Mouse (Mus musculus): ENCODE measurements around the gene 1700061G19Rik.
A peak's percentile ranks its signal among the peaks of the same experiment; 100 is the strongest.
"Not testable (repeated sequence)": the region's sequence is repeated elsewhere in the genome, so short reads cannot be mapped to it uniquely, and the experiment has no call there.

1700061G19Rik gene

DNA sequence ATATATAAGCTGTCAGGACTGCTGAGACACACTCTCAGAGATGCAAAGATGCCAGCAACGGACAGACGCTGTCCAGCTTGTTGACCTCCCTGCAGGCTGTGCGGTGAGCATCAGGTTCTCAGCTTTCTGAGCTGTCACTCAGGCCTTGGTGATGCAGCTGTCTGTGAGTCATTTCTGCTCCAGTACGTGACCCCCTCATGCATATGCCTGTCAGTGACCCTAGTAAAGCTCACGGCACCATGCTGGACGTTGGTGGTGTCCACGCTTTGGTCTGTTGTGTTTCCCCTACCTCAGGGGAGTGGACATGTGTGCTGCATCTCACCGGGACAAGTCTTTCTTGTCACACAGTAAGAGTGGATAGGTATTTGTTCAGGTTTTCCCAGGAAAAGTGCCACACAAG lies 3.5 kb upstream of the 1700061G19Rik start:
- DNase-seq (ENCODE audit: low spot score): no peak

DNA sequence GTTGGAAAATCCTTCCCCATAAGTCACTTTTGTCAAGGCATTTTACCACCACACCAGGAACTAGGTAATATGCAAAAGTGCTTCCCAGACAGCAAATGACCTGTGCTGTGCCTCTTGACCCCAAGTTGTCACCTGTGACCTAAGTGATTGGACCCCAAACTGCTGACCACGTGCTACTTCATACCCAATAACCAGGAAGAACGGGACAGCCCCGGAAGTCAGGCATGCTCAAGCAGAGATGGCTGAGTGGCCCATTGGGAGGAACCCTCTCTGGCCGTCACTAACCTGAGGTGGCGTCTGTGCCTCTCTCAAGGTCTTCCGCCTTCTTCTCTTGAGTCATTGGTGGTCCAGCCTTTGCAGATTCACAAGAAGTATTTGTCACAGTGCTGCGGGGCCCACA lies 2.8 kb upstream of the 1700061G19Rik start:
- DNase-seq (ENCODE audit: low spot score): no peak

DNA sequence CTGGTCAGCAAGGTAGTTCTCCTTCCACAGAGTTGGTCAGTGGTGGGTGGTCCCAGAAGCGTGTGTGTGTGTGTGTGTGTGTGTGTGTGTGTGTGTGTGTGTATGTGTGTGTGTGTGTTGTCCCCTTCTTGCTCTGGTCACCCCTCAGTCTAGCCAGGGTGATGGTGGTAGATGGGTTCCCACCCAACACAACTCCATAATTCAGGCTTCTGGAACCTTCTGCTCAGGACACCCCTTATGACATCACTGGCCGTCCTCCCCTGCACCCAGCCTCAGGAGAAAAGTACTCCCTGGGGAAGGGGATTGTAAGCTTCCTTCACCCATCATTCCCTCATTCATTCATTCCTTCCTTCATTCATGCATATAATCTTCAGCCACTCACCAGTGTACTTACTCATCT lies 1.0 kb upstream of the 1700061G19Rik start, which contains the start of gene Acsbg2:
TSS of gene Acsbg2 (minus strand) at position 211 of the 400 bp plus-strand sequence.
- no peak for DNase-seq (ENCODE audit: low spot score)

DNA sequence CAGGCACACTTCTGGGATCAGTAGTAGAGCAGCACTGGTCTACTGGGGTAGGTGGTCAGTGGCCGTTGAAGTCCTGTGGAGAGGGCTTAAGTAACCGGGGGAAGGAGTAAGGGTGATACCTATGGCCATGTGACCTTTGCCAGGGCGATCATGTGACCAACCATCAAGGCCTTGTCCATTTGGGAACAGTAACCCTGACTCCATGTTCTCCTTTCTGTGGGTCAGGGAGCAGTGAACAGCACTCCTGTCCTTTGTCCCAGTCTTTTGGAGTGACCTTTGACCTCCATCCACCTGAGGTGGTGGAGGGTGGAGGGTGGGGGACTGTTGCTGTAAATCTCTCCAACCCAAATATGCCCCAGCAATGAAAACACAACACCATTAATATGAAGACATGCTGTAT lies 1.2 kb downstream of the 1700061G19Rik start:
- no peak for DNase-seq (ENCODE audit: low spot score)

DNA sequence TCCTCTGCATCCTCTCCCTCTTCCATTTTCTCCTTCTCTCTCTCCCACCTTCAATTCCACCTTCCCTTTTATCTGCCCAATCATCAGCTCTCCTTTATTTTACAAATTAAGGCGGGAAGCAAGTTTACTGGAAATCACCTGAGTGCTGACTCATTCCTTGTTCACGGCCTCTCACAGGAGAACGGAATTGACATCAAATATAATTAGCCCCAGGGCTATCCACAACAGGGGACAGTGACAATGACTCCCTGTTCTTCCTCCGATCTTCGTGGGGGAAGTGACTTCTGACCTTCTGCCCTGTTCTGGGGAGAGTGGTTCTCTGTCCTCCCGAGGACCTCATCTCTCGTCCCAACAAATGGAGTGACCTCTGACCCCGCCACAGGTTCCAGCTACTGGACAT lies 1.7 kb downstream of the 1700061G19Rik start:
- DNase-seq (ENCODE audit: low spot score): no peak

DNA sequence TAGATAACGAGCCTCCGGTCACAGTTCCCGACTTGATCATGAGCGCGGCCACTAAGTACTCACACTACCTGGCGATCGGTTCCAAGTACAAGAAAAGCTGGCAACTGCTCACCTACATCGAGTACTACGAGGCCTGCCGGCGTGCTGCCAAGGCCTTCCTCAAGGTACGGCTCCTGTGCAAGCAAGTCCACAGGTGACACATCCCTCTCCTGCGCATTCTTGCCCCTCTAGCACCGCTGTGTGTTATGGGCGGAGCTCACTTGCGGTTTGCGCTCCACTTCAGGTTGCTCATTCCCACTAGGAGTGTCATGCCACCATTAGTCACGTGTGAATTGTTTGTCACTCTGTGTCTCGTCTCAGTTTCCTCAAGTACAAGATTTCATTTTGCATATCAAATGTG lies 2.1 kb downstream of the 1700061G19Rik start:
- DNase-seq (ENCODE audit: low spot score): no peak

DNA sequence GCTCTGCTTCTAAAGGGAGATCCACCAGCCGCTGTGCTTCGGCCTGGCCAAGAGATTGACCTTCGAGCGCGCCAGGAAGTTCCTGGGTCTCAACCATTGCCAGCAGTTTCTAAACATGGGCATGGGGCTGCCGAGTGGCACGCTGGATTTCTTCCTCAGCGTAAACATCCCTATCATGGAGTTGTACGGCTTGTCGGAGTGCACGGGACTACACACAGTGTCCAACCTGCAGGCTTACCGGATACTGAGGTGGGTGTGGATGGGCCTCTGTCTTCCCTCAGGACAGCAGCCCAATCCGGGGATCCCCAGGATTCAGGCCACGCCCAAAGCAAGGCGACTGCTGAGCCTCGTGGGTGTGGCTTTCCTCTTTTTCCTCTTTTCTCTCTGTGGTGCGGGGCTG lies 8.3 kb downstream of the 1700061G19Rik start:
- no peak for DNase-seq (ENCODE audit: low spot score)

DNA sequence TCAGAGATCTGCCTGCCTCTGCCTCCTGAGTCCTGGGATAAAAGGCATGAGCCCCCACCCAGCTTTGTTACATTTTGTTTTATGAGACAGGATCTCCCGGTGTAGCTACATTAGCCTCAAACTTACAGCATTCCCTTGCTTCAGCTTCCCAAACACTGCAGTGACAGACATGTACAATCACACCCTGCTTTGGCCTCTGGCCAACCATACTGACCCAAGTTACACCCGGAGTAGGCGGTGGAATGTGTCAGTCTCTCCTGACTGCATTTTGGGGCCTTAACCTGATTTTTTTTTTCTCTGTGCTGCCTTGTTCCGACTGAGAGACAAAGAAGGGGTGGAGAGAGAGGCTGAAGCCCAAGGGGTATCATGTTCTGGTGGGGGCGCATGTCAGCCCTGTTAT lies 9.1 kb downstream of the 1700061G19Rik start:
- no peak for DNase-seq (ENCODE audit: low spot score)

DNA sequence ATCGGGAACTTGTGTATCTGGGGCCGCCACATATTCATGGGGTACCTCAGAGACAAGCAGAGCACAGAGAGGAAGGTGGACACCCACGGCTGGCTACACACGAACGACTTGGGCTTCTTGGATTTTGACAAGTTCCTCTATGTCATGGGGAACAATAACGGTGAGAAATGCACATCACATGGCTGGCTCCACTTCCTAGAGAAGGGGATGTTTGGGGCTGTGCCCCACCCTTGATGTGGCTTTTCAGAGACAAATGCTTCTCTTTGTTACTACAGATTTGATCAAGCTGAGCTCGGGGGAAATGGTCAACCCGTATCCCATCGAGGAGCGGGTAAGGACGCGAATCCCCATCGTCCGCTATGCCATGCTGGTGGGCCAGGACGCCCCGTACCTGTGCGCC lies 9.5 kb downstream of the 1700061G19Rik start:
- no peak for DNase-seq (ENCODE audit: low spot score)

DNA sequence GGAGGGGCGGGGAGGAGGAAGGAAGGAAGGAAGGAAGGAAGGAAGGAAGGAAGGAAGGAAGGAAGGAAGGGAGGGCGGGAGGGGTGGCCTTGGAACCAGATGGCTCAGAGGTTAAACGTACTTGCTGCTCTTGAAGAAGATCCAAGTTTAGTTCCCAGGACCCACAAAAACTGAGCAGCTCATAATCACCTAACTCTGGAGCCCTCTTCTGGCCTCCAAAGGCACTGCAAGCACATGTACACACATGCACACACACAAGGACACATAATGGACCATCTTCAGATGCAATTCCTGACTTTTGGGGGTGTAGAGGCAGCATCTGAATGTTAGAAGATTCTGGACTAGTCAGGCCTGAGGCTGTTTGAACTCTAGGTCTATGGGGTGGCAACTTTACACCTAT lies 12.8 kb downstream of the 1700061G19Rik start:
- DNase-seq (ENCODE audit: low spot score): no peak

DNA sequence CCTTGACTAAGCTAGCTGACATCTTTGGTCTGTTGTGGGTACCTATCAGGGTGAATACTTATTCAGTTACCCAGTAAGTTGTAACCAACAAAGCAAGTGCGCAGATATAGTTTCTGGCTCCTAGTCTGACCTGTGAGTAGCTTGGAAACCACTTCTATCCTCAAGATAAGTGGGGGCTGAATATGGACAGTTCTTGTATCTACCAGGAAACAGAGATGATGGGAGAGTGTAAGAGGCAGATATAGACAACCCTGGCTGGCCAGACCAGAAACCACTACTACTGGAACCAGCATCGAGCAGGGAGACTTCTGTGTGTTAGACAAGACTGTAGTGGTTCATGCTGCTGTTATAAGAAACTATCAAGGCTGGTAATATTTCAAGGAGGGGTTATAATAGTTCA lies 14.7 kb downstream of the 1700061G19Rik start:
- DNase-seq (ENCODE audit: low spot score): no peak

DNA sequence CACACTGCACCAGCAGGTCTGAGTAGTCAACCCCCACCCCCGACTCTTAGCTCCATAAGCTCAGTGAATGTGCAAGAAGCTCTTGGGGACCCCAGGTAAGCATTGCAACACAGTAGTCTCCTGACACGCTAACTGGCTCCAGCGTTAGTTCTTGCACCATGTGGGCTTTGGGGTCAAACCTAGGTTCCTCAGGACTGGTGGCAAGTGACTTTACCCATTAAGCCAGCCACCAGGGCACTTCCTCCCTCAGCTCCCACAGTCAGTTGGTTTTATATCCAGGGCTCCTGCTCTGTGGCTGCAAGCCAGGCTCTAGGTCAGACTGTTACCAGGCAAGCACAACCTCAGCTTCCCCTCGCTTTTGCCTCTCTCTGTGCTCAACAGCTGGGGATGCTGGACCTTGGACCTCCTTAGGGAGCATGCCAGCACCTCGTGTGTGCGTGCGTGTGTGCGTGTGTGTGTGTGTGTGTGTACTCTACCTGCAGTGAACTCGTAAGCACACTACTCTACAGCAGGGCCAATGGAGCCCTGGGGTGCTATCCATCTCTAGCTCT lies 20.2 kb downstream of the 1700061G19Rik start:
- DNase-seq (ENCODE audit: low spot score): no peak

DNA sequence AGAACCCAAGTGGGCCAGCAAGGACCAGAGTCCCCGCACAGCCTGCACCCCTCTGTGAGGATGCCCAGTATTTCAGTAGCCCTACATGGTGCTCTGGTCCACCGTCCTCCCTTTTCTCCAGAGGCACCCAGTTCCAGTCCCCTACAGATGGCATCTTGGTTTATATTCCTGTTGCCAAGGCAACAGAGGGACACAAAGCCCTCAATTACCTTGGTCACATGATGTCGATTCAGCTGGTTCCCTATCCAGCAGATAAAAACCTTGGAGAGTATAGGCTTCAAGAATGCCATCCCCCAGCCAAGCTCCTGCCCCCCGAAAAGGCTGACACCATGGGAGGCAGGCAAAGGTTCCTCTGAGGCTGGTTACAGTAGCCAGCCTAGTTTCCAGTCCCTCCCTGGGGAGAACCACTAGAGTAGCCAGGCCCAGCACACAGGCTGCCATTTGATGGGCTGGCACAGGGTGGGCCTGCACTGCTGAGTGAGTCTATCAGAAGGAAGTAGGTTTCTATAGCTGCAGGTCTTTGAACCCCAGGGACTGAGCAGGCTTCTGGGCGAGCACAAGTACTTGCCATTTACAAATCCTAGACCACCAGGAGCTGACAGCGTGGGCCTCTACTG lies 21.3 kb downstream of the 1700061G19Rik start:
- DNase-seq (ENCODE audit: low spot score): peak; percentile 42

DNA sequence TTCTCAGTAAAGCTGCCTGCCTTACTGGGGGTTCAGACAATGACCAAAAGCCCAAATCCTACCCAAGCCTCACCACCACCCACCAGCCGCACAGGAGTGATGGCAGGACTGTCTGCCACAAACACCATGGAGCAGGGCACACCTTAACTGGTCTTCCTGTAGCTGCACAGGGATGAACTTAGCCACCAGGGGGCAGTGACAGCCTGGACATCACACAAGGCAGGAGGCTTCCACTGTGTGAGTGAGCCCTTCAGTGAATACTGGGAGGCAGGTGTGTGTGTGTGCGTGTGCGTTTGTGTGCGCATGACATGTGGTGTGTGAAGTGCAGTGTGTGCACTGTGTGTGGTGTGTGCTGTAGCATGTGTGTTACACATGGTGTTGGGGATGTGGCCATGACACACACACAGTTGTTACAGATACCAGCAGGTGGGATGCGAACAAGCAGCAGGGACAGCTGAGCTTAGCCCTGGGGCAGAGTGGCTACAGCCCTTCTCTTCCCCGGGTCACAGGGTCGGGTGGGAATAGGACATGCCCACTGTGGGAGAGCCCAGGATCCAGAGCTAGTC lies 22.4 kb downstream of the 1700061G19Rik start:
- peak; percentile 78 for DNase-seq (ENCODE audit: low spot score)

DNA sequence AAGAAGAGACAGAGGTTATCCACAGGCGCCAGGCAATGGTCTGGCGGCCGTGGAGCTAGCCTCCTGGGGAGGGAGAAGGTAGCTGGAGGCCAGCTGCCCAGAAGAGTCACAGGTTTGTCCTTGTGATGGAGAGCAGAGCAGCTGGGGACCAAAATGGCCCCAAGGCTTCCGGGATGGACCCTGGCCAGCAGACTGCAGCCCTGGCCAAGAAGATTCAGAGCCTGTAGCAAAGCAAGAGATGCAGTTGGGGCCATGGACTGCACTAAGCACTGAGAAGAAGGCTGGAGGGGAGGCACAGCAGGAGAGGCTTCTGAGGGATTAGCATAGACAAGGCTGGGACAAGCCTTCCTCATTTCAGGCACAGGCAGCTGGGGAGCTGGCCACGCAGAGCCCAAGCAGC lies 27.4 kb downstream of the 1700061G19Rik start:
- no peak for DNase-seq (ENCODE audit: low spot score)

DNA sequence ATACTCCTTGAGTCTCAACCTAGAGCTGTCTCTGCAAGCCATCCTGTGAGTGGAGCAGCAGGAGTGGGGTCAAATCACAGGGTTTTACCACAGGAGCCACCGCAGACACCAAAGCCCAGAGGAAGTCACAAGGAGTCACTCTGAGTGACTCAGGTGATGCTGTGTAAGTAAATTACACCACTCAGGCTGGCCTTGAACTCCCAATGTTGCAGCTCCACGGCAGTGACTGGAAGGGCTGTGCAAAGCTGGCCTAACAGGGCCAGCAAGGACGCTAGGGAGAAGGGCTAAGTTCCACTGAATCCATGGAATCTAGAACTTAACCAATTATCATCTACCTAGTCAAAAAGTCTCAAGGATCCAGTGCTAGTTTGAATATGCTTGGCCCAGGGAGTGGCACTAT lies 30.9 kb downstream of the 1700061G19Rik start:
- DNase-seq (ENCODE audit: low spot score): no peak

DNA sequence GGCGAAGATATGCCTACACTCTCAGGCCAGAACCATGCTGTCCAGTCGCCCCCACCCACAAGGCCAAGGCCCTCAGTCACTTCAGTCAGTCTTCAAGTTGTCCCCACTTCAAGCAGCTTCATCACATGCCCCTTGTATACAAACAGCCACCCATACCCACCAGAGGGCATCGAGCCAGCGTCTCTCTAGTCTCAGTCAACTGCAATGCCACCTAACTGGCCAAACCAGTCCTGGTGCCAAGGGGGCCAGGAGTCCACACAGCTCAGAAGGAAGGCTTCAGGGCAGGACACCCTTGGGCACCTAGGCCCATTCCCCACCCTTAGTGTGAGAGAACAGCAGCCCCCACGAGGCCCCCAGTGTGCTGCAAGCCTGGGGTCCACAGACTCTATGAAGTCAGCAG lies 31.8 kb downstream of the 1700061G19Rik start:
- no peak for DNase-seq (ENCODE audit: low spot score)

DNA sequence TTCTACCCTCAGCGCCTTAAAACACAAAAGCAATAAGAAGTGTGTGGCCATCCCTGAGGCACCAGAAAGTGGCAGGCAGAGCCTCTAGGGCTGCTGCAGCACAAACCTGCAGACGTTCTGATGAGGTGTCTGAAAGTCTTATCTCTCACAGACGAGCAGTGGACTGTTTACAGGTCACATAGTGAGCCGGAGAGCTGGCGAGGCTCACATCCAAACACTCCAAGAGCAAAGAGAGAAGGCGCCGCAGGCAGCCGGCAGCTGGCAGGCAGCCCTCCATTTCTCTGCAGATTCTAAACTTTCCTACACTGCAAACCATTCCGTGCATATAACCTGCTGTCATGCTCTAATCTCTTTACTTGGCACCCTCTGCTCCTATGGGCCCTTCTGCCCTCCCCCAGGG lies 32.6 kb downstream of the 1700061G19Rik start:
- no peak for DNase-seq (ENCODE audit: low spot score)

DNA sequence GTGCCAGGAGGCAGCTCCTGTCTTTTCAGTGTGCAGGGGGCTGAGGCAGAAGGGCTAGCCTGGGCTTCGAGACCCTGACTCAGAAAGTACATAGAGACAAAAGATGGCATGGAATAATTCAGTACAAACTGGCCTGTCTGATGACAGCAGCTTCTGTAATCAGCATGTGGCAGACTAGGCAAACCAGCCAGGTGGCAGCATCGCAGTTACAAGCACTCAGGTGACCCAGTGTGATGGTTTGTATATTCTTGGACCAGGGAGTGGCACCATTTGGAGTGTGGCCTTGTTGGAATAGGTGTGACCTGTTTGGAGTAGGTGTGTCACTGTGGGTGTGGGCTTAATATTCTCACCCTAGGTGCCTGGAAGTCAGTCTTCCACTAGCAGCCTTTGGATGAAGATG lies 34.5 kb downstream of the 1700061G19Rik start:
- DNase-seq (ENCODE audit: low spot score): not testable (repeated sequence)

DNA sequence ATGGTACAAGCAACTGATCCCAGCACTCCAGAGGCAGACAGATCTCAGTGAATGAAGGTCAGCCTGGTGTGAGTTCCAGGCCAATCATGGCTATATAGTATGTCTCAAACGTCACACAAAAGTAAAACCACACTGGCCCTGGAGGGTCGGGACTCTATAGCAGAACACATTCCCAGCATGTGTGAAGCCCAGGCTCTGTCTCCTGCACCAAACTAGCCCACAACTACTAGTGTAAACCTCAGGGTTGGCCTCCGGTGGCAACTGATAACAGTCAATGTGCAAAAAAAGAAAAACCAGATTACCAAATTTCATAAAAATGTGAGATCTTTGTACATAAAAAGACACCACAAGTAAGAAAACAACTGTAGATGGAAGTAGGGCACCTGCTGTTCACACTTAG lies 37.7 kb downstream of the 1700061G19Rik start:
- DNase-seq (ENCODE audit: low spot score): no peak

DNA sequence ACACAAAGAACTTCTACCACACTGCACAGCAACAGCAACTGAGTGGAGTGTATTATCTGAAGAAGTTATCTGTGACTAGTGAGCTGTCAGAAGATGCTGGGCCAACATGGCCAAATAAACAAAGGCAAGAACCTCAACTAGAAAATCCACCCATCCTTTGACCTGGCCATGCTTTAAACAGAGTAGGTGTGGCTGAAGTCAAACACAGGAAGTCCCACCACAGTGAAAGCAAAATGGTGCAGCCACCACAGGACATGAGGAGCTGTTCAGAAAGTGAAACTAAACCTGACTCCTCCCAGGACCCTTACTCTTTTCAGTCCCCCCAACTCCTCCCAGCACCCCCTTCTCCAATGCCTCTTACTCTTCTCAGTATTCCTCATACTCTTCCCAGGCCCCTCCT lies 38.2 kb downstream of the 1700061G19Rik start:
- DNase-seq (ENCODE audit: low spot score): no peak

DNA sequence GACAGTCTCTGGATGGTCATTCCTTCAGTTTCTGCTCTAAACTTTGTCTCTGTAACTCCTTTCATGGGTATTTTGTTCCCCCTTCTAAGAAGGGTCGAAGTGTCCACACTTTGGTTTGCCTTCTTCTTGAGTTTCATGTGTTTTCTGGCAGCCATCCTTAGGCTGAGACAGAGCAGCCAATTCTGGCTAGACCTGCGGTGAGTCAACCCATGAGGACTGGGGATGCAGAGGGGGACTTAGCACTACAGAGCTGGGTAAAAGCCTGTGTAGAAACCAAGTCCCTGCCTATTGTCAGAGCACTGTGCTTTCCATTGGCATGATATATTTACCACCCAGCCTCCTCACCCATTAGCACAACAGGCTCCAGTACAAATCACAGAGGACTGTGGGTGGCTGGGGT lies 41.9 kb downstream of the 1700061G19Rik start:
- no peak for DNase-seq (ENCODE audit: low spot score)

DNA sequence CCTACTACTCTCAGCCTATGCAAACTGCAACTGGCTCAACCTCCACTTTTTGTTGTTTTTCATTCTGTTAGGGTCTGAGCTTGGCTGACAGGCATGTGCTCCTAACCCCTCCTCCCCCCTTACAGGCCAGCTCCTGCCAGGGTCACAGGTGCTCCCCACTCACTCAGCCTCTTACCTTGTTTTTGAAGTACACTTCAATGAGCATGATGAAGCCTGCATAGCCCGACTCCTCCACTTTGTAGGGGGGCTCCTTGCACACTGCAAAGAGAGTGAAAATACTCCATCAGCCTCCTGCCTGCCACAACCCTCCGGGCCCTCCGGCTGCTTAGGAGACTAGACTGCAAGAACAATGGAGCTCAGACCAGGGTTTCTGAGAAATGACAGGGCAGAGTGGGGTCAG lies 44.4 kb downstream of the 1700061G19Rik start:
- DNase-seq (ENCODE audit: low spot score): no peak

DNA sequence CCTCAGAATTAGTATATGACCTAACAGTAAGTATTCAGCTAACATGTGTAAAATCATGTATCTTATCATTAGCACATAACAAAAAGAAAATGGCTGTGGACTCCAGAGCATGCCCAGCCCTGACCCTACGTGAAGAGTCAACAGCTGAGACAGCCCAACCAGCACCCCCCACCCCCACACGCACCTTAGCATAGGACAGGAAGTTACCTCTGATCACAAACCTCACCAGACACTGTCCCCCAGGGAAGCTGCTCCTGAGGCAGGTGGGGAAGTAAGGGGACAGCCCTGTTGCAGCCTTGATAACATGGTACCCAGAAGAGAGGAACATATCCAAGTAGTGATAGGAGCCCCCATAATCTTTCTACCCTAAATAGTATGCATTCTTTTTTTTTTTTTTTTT lies 50.7 kb downstream of the 1700061G19Rik start:
- DNase-seq (ENCODE audit: low spot score): no peak
